ENCODE assay signal across 29 mouse cellular contexts in genomic region chr14:34446624-34447023, GRCm38 (mm10). TPM values are rescaled to one million over a fixed set of nuclear protein-coding genes. Genes with fewer than 3 reads are reported as not detected.
A peak's percentile ranks its signal among the peaks of the same experiment; 100 is the strongest.
DNase-seq lines count a peak whose midpoint lies in the region; ATAC-seq and TF ChIP-seq lines count a peak whose summit lies in the region.
"Had no signal": no experiment of that assay in that cellular context is flagged by ENCODE, and none has a peak within 500 bp of the region (broad histone marks: within the 10 kb centered on the region; RNA-seq: fewer than 3 reads in every experiment).

No protein-coding gene starts in this region.

- no peak for ATAC-seq in forebrain, postnatal 0 days
- ATAC-seq in kidney, postnatal 0 days (replicated peaks; ENCODE audit: low FRiP score, low read depth) = no peak
- ATAC-seq in kidney, embryonic 16.5 days (ENCODE audit: low FRiP score, low TSS enrichment) = no peak
- no peak for ATAC-seq in kidney, embryonic 14.5 days (ENCODE audit: low FRiP score, low TSS enrichment)
- ATAC-seq: CD4-positive, CD25-positive, alpha-beta regulatory T cell, adult 4 months; liver, embryonic 12.5 days had no signal

- peak; percentile 18; the same call in 1 of the 2 replicates for TF ChIP-seq CTCF in forebrain, postnatal 0 days (IDR thresholded peaks at IDR 0.05; ENCODE audit: low read depth)
- TF ChIP-seq CTCF in kidney, postnatal 0 days (IDR thresholded peaks at IDR 0.05; ENCODE audit: low read depth) = peak; percentile 14; the same call in 1 of the 2 replicates
- peak; percentile 23; the same call in 1 of the 2 replicates for TF ChIP-seq CTCF in small intestine, adult 2 months (IDR thresholded peaks at IDR 0.05; ENCODE audit: extremely low read depth, insufficient read length, insufficient replicate concordance, low read depth, low read length)

- no peak overlapping the region for H3K4me3 ChIP-seq in forebrain, postnatal 0 days (ENCODE audit: low read depth, low read length)
- no peak overlapping the region for H3K4me3 ChIP-seq in forebrain, embryonic 10.5 days
- H3K4me3 ChIP-seq in kidney, postnatal 0 days (replicated peaks; ENCODE audit: low read depth, low read length) = no peak overlapping the region
- H3K4me3 ChIP-seq in kidney, embryonic 16.5 days (ENCODE audit: low read length) = no peak overlapping the region
- no peak overlapping the region for H3K4me3 ChIP-seq in small intestine, adult 2 months (ENCODE audit: low read depth, low read length)
- no peak overlapping the region for H3K4me3 ChIP-seq in kidney, embryonic 14.5 days (ENCODE audit: low read length)
- H3K4me3 ChIP-seq: embryonic facial prominence, embryonic 10.5 days; hindbrain, embryonic 12.5 days; limb, embryonic 13.5 days; liver, embryonic 12.5 days; midbrain, embryonic 12.5 days; neural tube, embryonic 12.5 days had no signal

- no peak overlapping the region for H3K27ac ChIP-seq in forebrain, postnatal 0 days (ENCODE audit: low read depth, low read length)
- no peak overlapping the region for H3K27ac ChIP-seq in forebrain, embryonic 10.5 days
- H3K27ac ChIP-seq in kidney, postnatal 0 days = no peak overlapping the region
- H3K27ac ChIP-seq in kidney, embryonic 16.5 days (ENCODE audit: low read length) = no peak overlapping the region
- no peak overlapping the region for H3K27ac ChIP-seq in small intestine, adult 2 months (ENCODE audit: insufficient read depth, low read depth, low read length)
- no peak overlapping the region for H3K27ac ChIP-seq in kidney, embryonic 14.5 days (ENCODE audit: low read depth, low read length)
- H3K27ac ChIP-seq: embryonic facial prominence, embryonic 10.5 days; hindbrain, embryonic 12.5 days; limb, embryonic 13.5 days; liver, embryonic 12.5 days; midbrain, embryonic 12.5 days; neural tube, embryonic 12.5 days had no signal

- no peak for DNase-seq in forebrain, postnatal 0 days
- no peak for DNase-seq in forebrain, embryonic 10.5 days (ENCODE audit: extremely low spot score, low spot score)
- DNase-seq in kidney, postnatal 0 days (ENCODE audit: low spot score) = no peak
- DNase-seq in ES-CJ7 (ENCODE audit: low read depth, low spot score) = peak; percentile 42
- no peak for DNase-seq in retina, embryonic 14.5 days (ENCODE audit: low spot score)
- DNase-seq: adrenal gland, postnatal 25 days; cerebellum, adult 11 months; cerebellum, postnatal 10 days; gastrocnemius, postnatal 36 days; heart, postnatal 14 days; kidney, adult 2 months; kidney, postnatal 36 days; layer of hippocampus, adult 9-11 months; lung, adult 18-20 months; lung, postnatal 14 days; retina, postnatal 1 day; right cerebral cortex, postnatal 4 days; thymus, adult 2 months had no signal

- no peaks in the 10 kb centered on the region for H3K9me3 ChIP-seq in forebrain, postnatal 0 days (ENCODE audit: low read length)
- H3K9me3 ChIP-seq in forebrain, embryonic 10.5 days = no peaks in the 10 kb centered on the region
- no peaks in the 10 kb centered on the region for H3K9me3 ChIP-seq in kidney, postnatal 0 days (replicated peaks; ENCODE audit: low read length)
- 0 out of 2 replicates have a peak, but pooled peaks cover 3% of the 10 kb centered on the region for H3K9me3 ChIP-seq in kidney, embryonic 16.5 days (ENCODE audit: low read length)
- H3K9me3 ChIP-seq in kidney, embryonic 14.5 days (ENCODE audit: control insufficient read depth, low read length) = no peaks in the 10 kb centered on the region
- H3K9me3 ChIP-seq: hindbrain, embryonic 12.5 days; limb, embryonic 13.5 days; liver, embryonic 12.5 days; midbrain, embryonic 12.5 days; neural tube, embryonic 12.5 days had no signal

- no peaks in the 10 kb centered on the region for H3K27me3 ChIP-seq in forebrain, postnatal 0 days (ENCODE audit: insufficient read depth, low read length)
- H3K27me3 ChIP-seq in forebrain, embryonic 10.5 days (ENCODE audit: poor library complexity, severe bottlenecking) = no peaks in the 10 kb centered on the region
- H3K27me3 ChIP-seq in kidney, postnatal 0 days (ENCODE audit: insufficient read depth, low read length) = no peaks in the 10 kb centered on the region
- H3K27me3 ChIP-seq in kidney, embryonic 16.5 days (ENCODE audit: insufficient read depth, low read length) = no peaks in the 10 kb centered on the region
- H3K27me3 ChIP-seq in small intestine, adult 2 months (ENCODE audit: control insufficient read depth, insufficient read depth, low read length) = no peaks in the 10 kb centered on the region
- H3K27me3 ChIP-seq in kidney, embryonic 14.5 days (ENCODE audit: control insufficient read depth, insufficient read depth, low read length) = no peaks in the 10 kb centered on the region
- H3K27me3 ChIP-seq: hindbrain, embryonic 12.5 days; limb, embryonic 13.5 days; liver, embryonic 12.5 days; midbrain, embryonic 12.5 days; neural tube, embryonic 12.5 days had no signal

- H3K4me1 ChIP-seq in forebrain, postnatal 0 days (ENCODE audit: insufficient read depth) = no peaks in the 10 kb centered on the region
- peaks cover 8% of the 10 kb centered on the region for H3K4me1 ChIP-seq in forebrain, embryonic 10.5 days
- H3K4me1 ChIP-seq in kidney, postnatal 0 days (replicated peaks; ENCODE audit: insufficient read depth, low read length) = 0 out of 2 replicates have a peak, but pooled peaks cover 3% of the 10 kb centered on the region
- peaks cover 18% of the 10 kb centered on the region for H3K4me1 ChIP-seq in kidney, embryonic 16.5 days (ENCODE audit: insufficient read depth, low read length)
- H3K4me1 ChIP-seq in small intestine, adult 2 months (ENCODE audit: control insufficient read depth, insufficient read depth, insufficient read length, low read length) = no peaks in the 10 kb centered on the region
- peaks cover 9% of the 10 kb centered on the region for H3K4me1 ChIP-seq in kidney, embryonic 14.5 days (ENCODE audit: control insufficient read depth, insufficient read depth, low read length)
- H3K4me1 ChIP-seq: liver, embryonic 12.5 days; midbrain, embryonic 12.5 days had no signal

- no peak overlapping the region for H3K9ac ChIP-seq in forebrain, postnatal 0 days
- no peak overlapping the region for H3K9ac ChIP-seq in kidney, postnatal 0 days (ENCODE audit: low read depth, low read length)
- H3K9ac ChIP-seq in kidney, embryonic 16.5 days (replicated peaks; ENCODE audit: low read length) = no peak overlapping the region
- H3K9ac ChIP-seq in kidney, embryonic 14.5 days (ENCODE audit: low read depth, low read length) = no peak overlapping the region
- H3K9ac ChIP-seq: hindbrain, embryonic 12.5 days; limb, embryonic 13.5 days; liver, embryonic 12.5 days; midbrain, embryonic 12.5 days; neural tube, embryonic 12.5 days had no signal

- no peak for TF ChIP-seq POLR2A in small intestine, adult 2 months (IDR thresholded peaks at IDR 0.05; ENCODE audit: low read depth, low read length)

- H3K4me2 ChIP-seq in forebrain, postnatal 0 days (ENCODE audit: low read depth) = no peak overlapping the region
- H3K4me2 ChIP-seq in kidney, postnatal 0 days (ENCODE audit: low read length) = no peak overlapping the region
- no peak overlapping the region for H3K4me2 ChIP-seq in kidney, embryonic 16.5 days (replicated peaks; ENCODE audit: low read depth, low read length)
- H3K4me2 ChIP-seq in kidney, embryonic 14.5 days (replicated peaks; ENCODE audit: low read depth, low read length) = no peak overlapping the region
- H3K4me2 ChIP-seq: heart, embryonic 11.5 days; hindbrain, embryonic 12.5 days; limb, embryonic 13.5 days; liver, embryonic 12.5 days; midbrain, embryonic 12.5 days; neural tube, embryonic 12.5 days had no signal

- peaks cover 7% of the 10 kb centered on the region; the same call in 1 of the 2 replicates for H3K36me3 ChIP-seq in forebrain, postnatal 0 days (ENCODE audit: insufficient read depth)
- peaks cover 90% of the 10 kb centered on the region for H3K36me3 ChIP-seq in forebrain, embryonic 10.5 days (replicated peaks)
- 0 out of 2 replicates have a peak, but pooled peaks cover 5% of the 10 kb centered on the region for H3K36me3 ChIP-seq in kidney, postnatal 0 days (ENCODE audit: insufficient read depth, low read length)
- peaks cover 16% of the 10 kb centered on the region for H3K36me3 ChIP-seq in kidney, embryonic 16.5 days (ENCODE audit: insufficient read depth, low read length)
- H3K36me3 ChIP-seq in small intestine, adult 2 months (ENCODE audit: control insufficient read depth, insufficient read depth, low read length) = peaks cover 21% of the 10 kb centered on the region
- H3K36me3 ChIP-seq in kidney, embryonic 14.5 days (ENCODE audit: control insufficient read depth, insufficient read depth, low read length) = peaks cover 26% of the 10 kb centered on the region; the same call in 1 of the 2 replicates

- 94% methylated on average over 6 of the region's 6 CpGs for WGBS in forebrain, postnatal 0 days
- 96% methylated on average over 6 of the region's 6 CpGs for WGBS in forebrain, embryonic 10.5 days
- WGBS in kidney, postnatal 0 days = 94% methylated on average over 6 of the region's 6 CpGs
- 96% methylated on average over 6 of the region's 6 CpGs for WGBS in kidney, embryonic 16.5 days
- 97% methylated on average over 6 of the region's 6 CpGs for whole genome bisulfite sequencing in small intestine, adult 2 months
- 95% methylated on average over 6 of the region's 6 CpGs for WGBS in kidney, embryonic 14.5 days

RNA-seq across cellular contexts. Expression of gene Bmpr1a, which starts 56.5 kb away (rescaled TPM):
- 52.2 and 54.8 TPM in 2 replicates for total RNA-seq in forebrain, postnatal 0 days (2014; rRNA removed)
- 12.7 and 15.9 TPM in 2 replicates for polyA plus RNA-seq in forebrain, postnatal 0 days (2015; fragmentation: Nextera tagmentation; extraction: Ambion mirVana)
- polyA plus RNA-seq in forebrain, embryonic 10.5 days (2016; fragmentation: Nextera tagmentation; extraction: Ambion mirVana) = 44.5 and 47.6 TPM in 2 replicates
- polyA plus RNA-seq in kidney, postnatal 0 days (2015; fragmentation: Nextera tagmentation; extraction: Ambion mirVana) = 35.8 and 37.1 TPM in 2 replicates
- polyA plus RNA-seq in kidney, embryonic 16.5 days (2015; fragmentation: Nextera tagmentation; extraction: Ambion mirVana) = 24.9 and 38.5 TPM in 2 replicates
- polyA plus RNA-seq in small intestine, adult 2 months (2012; rRNA removed) = 2.4 and 3.3 TPM in 2 replicates
- polyA plus RNA-seq in kidney, embryonic 14.5 days (2014; fragmentation: Nextera tagmentation; extraction: Ambion mirVana) = 41.7 and 65.8 TPM in 2 replicates
